Mouse (Mus musculus) cortical plate, adult 2 months (tissue): Measurements from ENCODE around the gene Sptlc3.

ENCODE experiments used
- CTCF ChIP-seq: fragments of 200-500 bp; IDR thresholded peaks from 2 replicates; pipeline ENCODE4 v1.5.1; 2011; ENCODE audit warnings: mild to moderate bottlenecking, control low read depth, low read length; ENCODE audit not compliant: insufficient read depth; ENCODE audit errors: extremely low read depth
- POLR2A ChIP-seq: fragments of 200-500 bp; IDR thresholded peaks from 2 replicates; pipeline ENCODE4 v1.6.1; 2011; ENCODE audit warnings: mild to moderate bottlenecking, low read length, control low read depth; ENCODE audit not compliant: insufficient read depth; ENCODE audit errors: extremely low read depth

- TF ChIP-seq POLR2A (no peak), CTCF (no peak)
Observed at GRCm38 (mm10) chr2:139682540-139682939, 188.8 kb downstream of the Sptlc3 start.
